Mouse (Mus musculus) CD4-positive helper T cell, adult 2 months (primary cell): ENCODE measurements around the gene Igfbp5.

Experiments used
- DNase-seq: peaks from one replicate; pipeline ENCODE4 v3.0.0-alpha.2; 2012; ENCODE audit warnings: low read depth, missing footprints, low spot score

Igfbp5 gene

GRCm38 (mm10) chr1:72811061-72811460 is 63.6 kb downstream of the Igfbp5 start:
- DNase-seq, result no peak

- no peak for DNase-seq
Measured at GRCm38 (mm10) chr1:72809951-72810675, 64.6 kb downstream of the Igfbp5 start.

DNA sequence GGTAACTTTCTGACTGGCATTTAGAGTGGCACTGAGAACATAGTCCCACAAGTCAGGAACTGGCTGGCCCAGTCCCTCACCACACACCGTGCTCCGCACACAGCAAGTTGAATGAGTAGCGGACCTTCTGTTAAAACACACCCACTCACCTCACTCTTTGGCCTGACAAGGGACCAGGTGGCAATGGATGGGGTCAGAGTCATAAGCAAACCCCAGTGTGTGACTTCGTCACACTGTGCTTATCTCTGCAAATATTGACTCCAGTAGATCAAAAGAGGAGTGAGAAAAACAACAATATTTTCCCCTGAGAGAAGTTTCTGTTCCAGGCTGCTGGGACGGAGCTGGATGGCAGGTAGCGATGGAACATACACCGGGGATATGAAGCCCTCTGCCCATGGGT is 65.4 kb downstream of the Igfbp5 start:
- DNase-seq, result no peak
